Mouse (Mus musculus): ENCODE measurements around the gene Msantd1. TPM values are rescaled to one million over a fixed set of nuclear protein-coding genes. Genes with fewer than 3 reads are reported as not detected.

Gene Msantd1
- polyA plus RNA-seq (2017; shearing (Covaris generic)) = 1 to 10 TPM in 1 of 2 experiments, under 1 TPM in 1; 0.95 to 1.7 TPM

DNA sequence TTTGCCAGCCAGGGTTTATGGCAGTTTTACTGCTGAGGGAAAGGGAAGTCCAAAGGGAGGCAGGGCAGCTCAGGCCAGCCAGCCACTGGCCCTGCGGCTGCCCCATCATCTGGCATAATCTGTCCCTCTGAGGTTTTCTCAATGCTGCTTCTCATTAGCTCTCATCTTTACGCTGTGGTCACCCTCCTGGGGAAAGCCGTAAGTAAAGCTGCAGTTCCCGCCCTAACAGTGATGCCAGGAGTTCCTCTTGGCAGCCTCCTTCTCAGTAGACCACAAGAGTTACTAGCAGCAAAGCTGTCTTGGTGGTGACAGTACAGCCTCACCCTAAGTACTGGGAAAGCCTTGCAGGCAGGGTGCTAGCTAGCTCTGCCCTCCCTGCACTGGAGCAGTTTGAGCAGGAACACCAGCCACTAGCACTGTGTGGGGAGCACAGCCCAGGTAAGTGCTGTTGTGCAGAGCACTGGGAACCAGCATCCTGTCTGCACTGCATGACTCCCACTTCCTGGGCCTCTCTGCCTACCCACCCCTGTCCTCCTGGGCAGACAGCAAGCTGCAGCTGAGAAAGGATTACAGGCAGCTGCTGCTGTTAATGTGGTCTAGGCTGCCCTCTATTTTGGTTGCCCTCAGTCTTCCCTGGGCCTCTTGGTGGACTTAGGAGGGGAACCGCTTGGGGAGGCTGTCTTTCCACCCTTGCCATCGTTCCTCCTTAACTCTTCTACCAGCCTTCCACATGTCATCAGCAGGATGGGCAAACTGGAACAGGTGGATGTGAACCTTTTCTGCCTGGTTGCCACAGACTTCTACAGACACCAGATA, at the start of gene Msantd1:
TSS of gene Msantd1 (plus strand) at position 103 of the 816 bp plus-strand sequence.

DNA sequence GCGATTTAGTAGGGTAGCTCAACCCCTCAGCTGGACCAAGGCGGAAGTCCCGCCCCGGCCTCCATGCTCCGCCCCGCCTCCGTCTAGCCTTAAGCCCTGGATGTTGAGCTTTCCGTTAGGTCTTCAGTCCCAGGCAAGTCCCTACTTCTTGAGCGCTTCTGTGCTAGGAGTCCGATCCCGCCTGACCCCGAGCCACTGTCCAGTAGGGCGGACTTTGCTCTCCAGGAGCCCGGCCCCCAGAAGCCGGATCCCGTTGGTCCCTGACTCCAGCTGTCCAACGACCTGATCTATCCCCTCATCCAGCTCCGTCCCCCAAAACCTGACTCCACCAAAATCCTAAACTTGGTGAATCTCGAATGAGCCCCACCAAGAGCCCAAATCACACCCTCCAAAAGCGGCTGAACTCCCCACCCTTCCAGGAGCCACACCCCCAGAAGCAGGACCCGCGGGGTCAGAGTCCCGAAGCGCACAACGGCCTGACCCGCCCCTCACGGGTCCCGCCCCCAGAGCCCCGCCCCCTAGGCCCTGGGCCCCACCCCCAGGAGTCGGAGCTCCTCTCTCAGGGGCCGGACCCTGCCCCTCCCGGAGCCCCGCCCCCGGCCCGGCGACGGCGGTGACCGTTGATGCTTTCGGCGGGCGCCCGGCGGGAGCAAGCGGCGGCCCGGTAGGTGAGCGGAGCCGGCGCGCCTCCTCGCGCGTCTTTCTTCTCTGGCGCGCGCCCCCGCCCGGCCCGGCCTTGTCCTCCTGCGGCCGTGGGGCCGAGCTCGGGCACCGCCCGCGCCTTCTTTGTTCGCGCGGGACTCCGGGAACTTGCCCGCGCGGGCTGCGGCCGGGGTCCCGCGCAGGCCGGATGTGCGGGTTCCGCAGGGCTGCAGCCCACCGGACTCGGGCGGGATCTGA, 41.3 kb downstream of the Msantd1 start, which contains the start of gene Rgs12:
TSS of gene Rgs12 (plus strand) at position 585 of the 900 bp plus-strand sequence.

Other genes starting within 250 kb of the Msantd1 start
- 10 to 100 TPM; 44.3 to 49.8 TPM for gene Nop14, start 247.9 kb upstream of the Msantd1 start, polyA plus RNA-seq (2017; shearing (Covaris generic))
- gene Grk4, start 247.6 kb upstream of the Msantd1 start, polyA plus RNA-seq (2017; shearing (Covaris generic)) = 10 to 100 TPM in 1 of 2 experiments, 1 to 10 TPM in 1; 8.9 to 11.0 TPM
- gene Htt, start 146.3 kb upstream of the Msantd1 start, polyA plus RNA-seq (2017; shearing (Covaris generic)) = 10 to 100 TPM; 19.1 to 23.2 TPM
- 10 to 100 TPM; 10.5 to 13.8 TPM for gene Rgs12, start 41.4 kb downstream of the Msantd1 start, polyA plus RNA-seq (2017; shearing (Covaris generic))
- gene Hgfac, start 133.5 kb downstream of the Msantd1 start, polyA plus RNA-seq (2017; shearing (Covaris generic)) = 10 to 100 TPM in 1 of 2 experiments, 1 to 10 TPM in 1; 5.3 to 10.8 TPM
- not detected for gene Dok7, start 148.8 kb downstream of the Msantd1 start, polyA plus RNA-seq (2017; shearing (Covaris generic))
- gene Lrpap1, start 197.8 kb downstream of the Msantd1 start, polyA plus RNA-seq (2017; shearing (Covaris generic)) = 10 to 100 TPM; 78.6 to 80.0 TPM

All from inflammation-experienced regulatory T-cells (primary cell).